In genomic region chr3:142725969-142726672, GRCm38 (mm10) we compare ENCODE assay signal across 28 mouse cellular contexts. TPM values are rescaled to one million over a fixed set of nuclear protein-coding genes. Genes with fewer than 3 reads are reported as not detected.
DNase-seq lines count a peak whose midpoint lies in the region; ATAC-seq and TF ChIP-seq lines count a peak whose summit lies in the region.
"Had no signal": no experiment of that assay in that cellular context is flagged by ENCODE, and none has a peak within 500 bp of the region (broad histone marks: within the 10 kb centered on the region; RNA-seq: fewer than 3 reads in every experiment).

No protein-coding gene starts in this region.

- DNase-seq in embryonic facial prominence, embryonic 14.5 days (ENCODE audit: low spot score) = peak; percentile 55
- no peak for DNase-seq in embryonic facial prominence, embryonic 10.5 days (ENCODE audit: low spot score)
- DNase-seq in heart, adult 9 months (ENCODE audit: low spot score in 2 of 2) = no peak
- DNase-seq in kidney, adult 8-10 months = no peak
- DNase-seq in thymus, postnatal 14 days = no peak
- DNase-seq: adrenal gland, adult 2 months; adrenal gland, postnatal 36 days; cerebellum, adult 18-20 months; cerebellum, postnatal 10 days; gastrocnemius, postnatal 14 days; heart, postnatal 14 days; kidney, adult 2 months; kidney, postnatal 25 days; thymus, adult 2 months had no signal

- H3K4me1 ChIP-seq in embryonic facial prominence, embryonic 14.5 days (ENCODE audit: control insufficient read depth, insufficient read depth, low read length) = no peaks in the 10 kb centered on the region
- no peaks in the 10 kb centered on the region for H3K4me1 ChIP-seq in embryonic facial prominence, embryonic 10.5 days
- no peaks in the 10 kb centered on the region; the same call in 1 of the 2 replicates for H3K4me1 ChIP-seq in heart, embryonic 15.5 days (replicated peaks)
- H3K4me1 ChIP-seq in kidney, embryonic 15.5 days = 0 out of 2 replicates have a peak, but pooled peaks cover 3% of the 10 kb centered on the region
- H3K4me1 ChIP-seq: forebrain, embryonic 13.5 days; heart, embryonic 10.5 days; hindbrain, embryonic 13.5 days; lung, embryonic 15.5 days; midbrain, embryonic 10.5 days; midbrain, embryonic 15.5 days had no signal

- H3K4me3 ChIP-seq in embryonic facial prominence, embryonic 14.5 days (ENCODE audit: low read depth, low read length) = no peak overlapping the region
- H3K4me3 ChIP-seq in embryonic facial prominence, embryonic 10.5 days = no peak overlapping the region
- H3K4me3 ChIP-seq in heart, embryonic 15.5 days = no peak overlapping the region
- H3K4me3 ChIP-seq in kidney, embryonic 15.5 days (replicated peaks) = no peak overlapping the region
- H3K4me3 ChIP-seq in myocyte = no peak overlapping the region
- H3K4me3 ChIP-seq: forebrain, embryonic 13.5 days; heart, embryonic 10.5 days; hindbrain, embryonic 13.5 days; layer of hippocampus, adult 2 months; limb, embryonic 13.5 days; lung, embryonic 15.5 days; midbrain, embryonic 10.5 days; midbrain, embryonic 15.5 days had no signal

- ATAC-seq in embryonic facial prominence, embryonic 14.5 days (ENCODE audit: low read depth) = no peak
- no peak for ATAC-seq in heart, embryonic 15.5 days (replicated peaks; ENCODE audit: insufficient number of reproducible peaks, insufficient read depth, low FRiP score, low read depth)
- ATAC-seq in kidney, embryonic 15.5 days (replicated peaks; ENCODE audit: low FRiP score) = peak; percentile 60; the same call in 1 of the 2 replicates
- ATAC-seq: activated CD4-positive, CD25-positive, alpha-beta regulatory T cell, adult 4 months; forebrain, embryonic 13.5 days had no signal

- TF ChIP-seq POLR2A in myocyte (IDR thresholded peaks at IDR 0.05; ENCODE audit: insufficient read length, low read depth) = no peak

- H3K79me2 ChIP-seq in myocyte (ENCODE audit: control insufficient read depth, insufficient read depth) = no peaks in the 10 kb centered on the region

- no peak overlapping the region for H3K9ac ChIP-seq in embryonic facial prominence, embryonic 14.5 days (ENCODE audit: low read depth, low read length)
- H3K9ac ChIP-seq in heart, embryonic 15.5 days = no peak overlapping the region
- H3K9ac ChIP-seq in kidney, embryonic 15.5 days = no peak overlapping the region
- H3K9ac ChIP-seq: forebrain, embryonic 13.5 days; hindbrain, embryonic 13.5 days; limb, embryonic 13.5 days; lung, embryonic 15.5 days; midbrain, embryonic 15.5 days had no signal

- H3K27ac ChIP-seq in embryonic facial prominence, embryonic 14.5 days (replicated peaks; ENCODE audit: low read depth, low read length) = peak overlapping the region; percentile 44; the same call in 1 of the 2 replicates
- H3K27ac ChIP-seq in embryonic facial prominence, embryonic 10.5 days (replicated peaks) = no peak overlapping the region
- H3K27ac ChIP-seq in heart, embryonic 15.5 days = no peak overlapping the region
- no peak overlapping the region for H3K27ac ChIP-seq in kidney, embryonic 15.5 days
- H3K27ac ChIP-seq: forebrain, embryonic 13.5 days; heart, embryonic 10.5 days; hindbrain, embryonic 13.5 days; layer of hippocampus, adult 2 months; limb, embryonic 13.5 days; lung, embryonic 15.5 days; midbrain, embryonic 10.5 days; midbrain, embryonic 15.5 days had no signal

- peaks cover 8% of the 10 kb centered on the region; the same call in 1 of the 2 replicates for H3K36me3 ChIP-seq in embryonic facial prominence, embryonic 14.5 days (ENCODE audit: control insufficient read depth, insufficient read depth, low read length)
- peaks cover 11% of the 10 kb centered on the region for H3K36me3 ChIP-seq in embryonic facial prominence, embryonic 10.5 days (replicated peaks)
- H3K36me3 ChIP-seq in heart, embryonic 15.5 days = no peaks in the 10 kb centered on the region
- H3K36me3 ChIP-seq in kidney, embryonic 15.5 days = peaks cover 14% of the 10 kb centered on the region; the same call in 1 of the 2 replicates
- no peaks in the 10 kb centered on the region for H3K36me3 ChIP-seq in myocyte (ENCODE audit: control insufficient read depth, insufficient read depth)
- H3K36me3 ChIP-seq: hindbrain, embryonic 13.5 days; lung, embryonic 15.5 days; midbrain, embryonic 10.5 days; midbrain, embryonic 15.5 days had no signal

- WGBS in embryonic facial prominence, embryonic 14.5 days = 84% methylated on average over 22 of the region's 22 CpGs
- 87% methylated on average over 22 of the region's 22 CpGs for WGBS in embryonic facial prominence, embryonic 10.5 days
- 72% methylated on average over 22 of the region's 22 CpGs for WGBS in heart, embryonic 15.5 days
- WGBS in kidney, embryonic 15.5 days = 52% methylated on average over 22 of the region's 22 CpGs

- no peak overlapping the region for H3ac ChIP-seq in myocyte (ENCODE audit: control insufficient read depth, insufficient read length)

- H3K9me3 ChIP-seq in embryonic facial prominence, embryonic 14.5 days (ENCODE audit: control insufficient read depth, low read length) = no peaks in the 10 kb centered on the region
- no peaks in the 10 kb centered on the region for H3K9me3 ChIP-seq in embryonic facial prominence, embryonic 10.5 days
- no peaks in the 10 kb centered on the region for H3K9me3 ChIP-seq in heart, embryonic 15.5 days (replicated peaks)
- H3K9me3 ChIP-seq in kidney, embryonic 15.5 days (replicated peaks) = no peaks in the 10 kb centered on the region
- H3K9me3 ChIP-seq: forebrain, embryonic 13.5 days; heart, embryonic 10.5 days; hindbrain, embryonic 13.5 days; limb, embryonic 13.5 days; lung, embryonic 15.5 days; midbrain, embryonic 10.5 days; midbrain, embryonic 15.5 days had no signal

- H3K27me3 ChIP-seq in embryonic facial prominence, embryonic 14.5 days (replicated peaks; ENCODE audit: control insufficient read depth, insufficient read depth, low read length) = no peaks in the 10 kb centered on the region
- H3K27me3 ChIP-seq in embryonic facial prominence, embryonic 10.5 days (replicated peaks; ENCODE audit: low read depth, poor library complexity, severe bottlenecking) = no peaks in the 10 kb centered on the region
- no peaks in the 10 kb centered on the region for H3K27me3 ChIP-seq in heart, embryonic 15.5 days
- no peaks in the 10 kb centered on the region for H3K27me3 ChIP-seq in kidney, embryonic 15.5 days
- no peaks in the 10 kb centered on the region for H3K27me3 ChIP-seq in myocyte (ENCODE audit: control insufficient read depth, insufficient read depth, insufficient read length)
- H3K27me3 ChIP-seq: CH12.LX; forebrain, embryonic 13.5 days; hindbrain, embryonic 13.5 days; limb, embryonic 13.5 days; lung, embryonic 15.5 days; midbrain, embryonic 15.5 days had no signal

- H3K4me2 ChIP-seq in embryonic facial prominence, embryonic 14.5 days (ENCODE audit: low read depth, low read length) = no peak overlapping the region
- 0 out of 2 replicates have a peak overlapping the region, but pooled peaks have one; percentile 2 for H3K4me2 ChIP-seq in heart, embryonic 15.5 days
- H3K4me2 ChIP-seq in kidney, embryonic 15.5 days = no peak overlapping the region
- peak overlapping the region; percentile 29 for H3K4me2 ChIP-seq in myocyte (ENCODE audit: low read depth)
- H3K4me2 ChIP-seq: forebrain, embryonic 13.5 days; hindbrain, embryonic 13.5 days; limb, embryonic 13.5 days; liver, embryonic 11.5 days; lung, embryonic 15.5 days; midbrain, embryonic 15.5 days had no signal

TF ChIP-seq in myocyte, 11 proteins besides CTCF, POLR2A, EP300 and RAD21:
- peak in 1 of 3 experiments; percentile 8 for TF ChIP-seq MYOD1 (IDR thresholded peaks at IDR 0.05; ENCODE audit: control insufficient read depth in 1 of 3, insufficient read length in 2 of 3, low read depth in 2 of 3)
- TF ChIP-seq SRF (IDR thresholded peaks at IDR 0.05; ENCODE audit: control insufficient read depth, insufficient read length, low read depth) = no peak
- TF ChIP-seq POLR2AphosphoS2 (IDR thresholded peaks at IDR 0.05; ENCODE audit: insufficient read length, low read depth) = no peak
- no peak for TF ChIP-seq E2F4 (IDR thresholded peaks at IDR 0.05; ENCODE audit: insufficient read depth)
- no peak for TF ChIP-seq MAX (IDR thresholded peaks at IDR 0.05; ENCODE audit: low read depth)
- no peak for TF ChIP-seq CEBPB (IDR thresholded peaks at IDR 0.05; ENCODE audit: insufficient read depth, poor library complexity, severe bottlenecking)
- TF ChIP-seq TCF12 (IDR thresholded peaks at IDR 0.05; ENCODE audit: insufficient read depth, poor library complexity, severe bottlenecking) = peak; percentile 49
- TF ChIP-seq USF1 (IDR thresholded peaks at IDR 0.05; ENCODE audit: low read depth) = peak; percentile 75
- TF ChIP-seq REST (IDR thresholded peaks at IDR 0.05; ENCODE audit: insufficient read depth, insufficient read length) = no peak
- peak in 2 of 3 experiments; percentile 43 to 58 for TF ChIP-seq MYOG (IDR thresholded peaks at IDR 0.05; ENCODE audit: control insufficient read depth in 1 of 3, insufficient read depth in 1 of 3, insufficient read length in 2 of 3, low read depth in 2 of 3)
- TF ChIP-seq TCF3 (IDR thresholded peaks at IDR 0.05; ENCODE audit: insufficient read length, low read depth) = no peak

RNA-seq across cellular contexts. Expression of gene Kyat3, which starts 25.3 kb away (rescaled TPM):
- 14.9 and 18.7 TPM in 2 replicates for polyA plus RNA-seq in embryonic facial prominence, embryonic 14.5 days (2014; fragmentation: Nextera tagmentation; extraction: Ambion mirVana)
- 11.8 and 14.1 TPM in 2 replicates for polyA plus RNA-seq in embryonic facial prominence, embryonic 10.5 days (2016; fragmentation: Nextera tagmentation; extraction: Ambion mirVana)
- 12.2 and 13.6 TPM in 2 replicates for polyA plus RNA-seq in heart, embryonic 15.5 days (2015; fragmentation: Nextera tagmentation; extraction: Ambion mirVana)
- 24.9 and 25.0 TPM in 2 replicates for polyA plus RNA-seq in kidney, embryonic 15.5 days (2015; fragmentation: Nextera tagmentation; extraction: Ambion mirVana)
- polyA plus RNA-seq in myocyte (2012; fragmentation: generic; extraction: Trizol) = 1.9 TPM

RNA-seq across cellular contexts. Expression of gene Gtf2b, which starts 38.7 kb away (rescaled TPM):
- polyA plus RNA-seq in embryonic facial prominence, embryonic 14.5 days (2014; fragmentation: Nextera tagmentation; extraction: Ambion mirVana) = 77.7 and 80.0 TPM in 2 replicates
- polyA plus RNA-seq in embryonic facial prominence, embryonic 10.5 days (2016; fragmentation: Nextera tagmentation; extraction: Ambion mirVana) = 91.6 and 91.8 TPM in 2 replicates
- polyA plus RNA-seq in heart, embryonic 15.5 days (2015; fragmentation: Nextera tagmentation; extraction: Ambion mirVana) = 58.4 and 58.8 TPM in 2 replicates
- 77.2 and 79.6 TPM in 2 replicates for polyA plus RNA-seq in kidney, embryonic 15.5 days (2015; fragmentation: Nextera tagmentation; extraction: Ambion mirVana)
- 21.6 TPM for polyA plus RNA-seq in myocyte (2012; fragmentation: generic; extraction: Trizol)

Comparison
In these comparisons a context has a peak if more than half of its experiments do, and no peak if none do; other contexts are left out.
1. H3K4me2 ChIP-seq: peak in heart, embryonic 15.5 days (single experiment) and myocyte (single experiment); none in embryonic facial prominence, embryonic 14.5 days (single experiment) and kidney, embryonic 15.5 days (single experiment).